Mouse (Mus musculus): ENCODE measurements around the gene Olfr352. TPM values are rescaled to one million over a fixed set of nuclear protein-coding genes. Genes with fewer than 3 reads are reported as not detected.

Olfr352 gene
- not detected in 2 replicates for polyA plus RNA-seq (2015; fragmentation: Nextera tagmentation; extraction: Ambion mirVana)

GRCm38 (mm10) chr2:36868160-36868559 lies at the start of gene Olfr352:
Olfr352 (plus strand) TSS chr2:36868460.
- Histone ChIP-seq H3K4me3 (no peak within 1 kb of the TSS), H3K27ac (replicated peaks) (no peak within 1 kb of the TSS), H3K36me3 (no peaks in the 10 kb centered on the region), H3K9me3 (no peaks in the 10 kb centered on the region), H3K4me2 (no peak within 1 kb of the TSS), H3K9ac (no peak within 1 kb of the TSS), H3K4me1 (replicated peaks) (no peaks in the 10 kb centered on the region), H3K27me3 (no peaks in the 10 kb centered on the region)
- WGBS, result 86% methylated on average over 1 of the region's 1 CpGs
- no peak for ATAC-seq (ENCODE audit: low FRiP score, low read depth)

- WGBS, result 83% methylated on average over 1 of the region's 1 CpGs
- no peak within 1 kb of the TSS for H3K4me2 ChIP-seq
- H3K27me3 ChIP-seq, result no peaks in the 10 kb centered on the region
- H3K36me3 ChIP-seq, result no peaks in the 10 kb centered on the region
- no peaks in the 10 kb centered on the region; the same call in 1 of the 2 replicates for H3K9me3 ChIP-seq
- no peak within 1 kb of the TSS for H3K4me3 ChIP-seq
- H3K4me1 ChIP-seq (replicated peaks), result no peaks in the 10 kb centered on the region
- ATAC-seq (ENCODE audit: low FRiP score, low read depth), result no peak
- no peak within 1 kb of the TSS for H3K27ac ChIP-seq (replicated peaks)
- no peak within 1 kb of the TSS for H3K9ac ChIP-seq
These were observed 22.2 kb upstream of the Olfr352 start, which contains the start of gene Olfr350 for GRCm38 (mm10) chr2:36846010-36846409. Olfr350 (plus strand) TSS chr2:36846310.

DNA sequence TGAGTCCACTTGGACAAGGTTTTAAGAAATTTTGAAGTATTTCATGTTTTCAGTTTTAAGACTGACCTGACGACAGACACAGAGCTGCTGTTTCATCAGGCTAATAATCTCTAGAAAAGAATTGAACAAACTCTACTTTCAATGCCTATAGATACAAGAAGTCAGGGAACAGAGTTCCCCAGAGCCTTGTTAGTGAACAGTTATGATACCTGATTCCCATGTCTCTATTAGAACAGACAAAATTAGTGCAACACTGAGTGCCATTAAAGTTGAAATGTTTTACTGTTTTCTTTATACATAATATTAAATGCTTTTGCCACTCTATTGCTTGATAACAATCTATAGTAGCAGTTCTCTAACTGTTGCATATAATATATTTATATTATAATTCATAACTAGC lies 5.7 kb upstream of the Olfr352 start, which contains the start of gene Olfr351:
Gene Olfr351, minus strand, starts transcription at position 101 of the 400 bp plus-strand sequence.
- H3K9me3 ChIP-seq, result no peaks in the 10 kb centered on the region
- H3K4me2 ChIP-seq, result no peak within 1 kb of the TSS
- H3K4me1 ChIP-seq (replicated peaks), result no peaks in the 10 kb centered on the region
- 90% methylated on average over 1 of the region's 1 CpGs for WGBS
- no peaks in the 10 kb centered on the region for H3K36me3 ChIP-seq
- no peak within 1 kb of the TSS for H3K4me3 ChIP-seq
- ATAC-seq (ENCODE audit: low FRiP score, low read depth), result no peak
- H3K27me3 ChIP-seq, result no peaks in the 10 kb centered on the region
- H3K27ac ChIP-seq (replicated peaks), result no peak within 1 kb of the TSS
- no peak within 1 kb of the TSS for H3K9ac ChIP-seq

DNA sequence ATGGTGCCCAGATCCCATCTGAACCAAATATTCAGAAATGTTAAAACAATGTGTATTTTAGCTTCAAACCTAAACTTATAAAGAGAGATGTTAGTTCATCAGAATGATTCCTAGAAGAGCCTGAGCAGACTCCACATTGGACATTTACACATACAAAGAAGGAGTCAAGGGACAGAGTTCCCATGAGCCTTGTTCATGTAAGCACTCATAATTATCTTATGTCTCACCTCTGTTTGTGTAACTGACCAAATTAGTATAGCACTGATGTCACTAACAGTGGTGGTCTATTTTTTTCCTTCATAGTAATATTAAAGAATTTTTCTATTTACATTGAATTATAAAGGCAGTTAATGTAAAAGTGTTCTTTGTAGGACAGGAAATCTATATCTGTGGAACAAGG lies 24.6 kb downstream of the Olfr352 start, which contains the start of gene Olfr353:
Gene Olfr353, minus strand, starts transcription at position 101 of the 400 bp plus-strand sequence.
- H3K9me3 ChIP-seq, result peaks cover 9% of the 10 kb centered on the region; the same call in 1 of the 2 replicates
- H3K4me2 ChIP-seq, result no peak within 1 kb of the TSS
- no peak within 1 kb of the TSS for H3K9ac ChIP-seq
- no peaks in the 10 kb centered on the region for H3K4me1 ChIP-seq (replicated peaks)
- H3K27me3 ChIP-seq, result no peaks in the 10 kb centered on the region
- H3K27ac ChIP-seq (replicated peaks), result no peak within 1 kb of the TSS
- no peak within 1 kb of the TSS for H3K4me3 ChIP-seq
- H3K36me3 ChIP-seq, result no peaks in the 10 kb centered on the region
- no peak for ATAC-seq (ENCODE audit: low FRiP score, low read depth)

DNA sequence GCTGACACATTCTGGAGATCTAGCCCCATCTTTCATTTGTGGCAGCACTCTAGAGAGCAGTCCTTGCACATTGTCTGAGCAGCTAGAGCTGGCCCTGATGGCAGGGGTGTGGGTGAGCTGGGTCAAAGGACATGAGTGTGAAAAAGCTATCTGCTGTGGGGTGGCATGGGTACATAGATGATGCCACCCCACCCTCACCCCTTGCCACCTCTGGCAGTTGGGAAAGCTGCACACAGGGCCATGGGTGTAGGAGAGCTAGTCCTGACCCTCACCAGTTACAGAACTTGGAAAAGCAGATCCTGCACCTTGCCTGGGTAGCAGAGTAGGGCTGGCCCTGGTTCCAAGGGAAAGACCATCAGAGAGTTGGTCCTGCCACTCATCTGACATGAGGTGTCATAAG lies 28.9 kb downstream of the Olfr352 start:
- Histone ChIP-seq H3K4me1 (replicated peaks) (no peaks in the 10 kb centered on the region), H3K27ac (replicated peaks) (no peak overlapping the region), H3K4me3 (no peak overlapping the region), H3K4me2 (no peak overlapping the region), H3K9me3 (peaks cover 3% of the 10 kb centered on the region; the same call in 1 of the 2 replicates), H3K27me3 (no peaks in the 10 kb centered on the region), H3K9ac (no peak overlapping the region), H3K36me3 (no peaks in the 10 kb centered on the region)
- ATAC-seq (ENCODE audit: low FRiP score, low read depth), result no peak

- no peaks in the 10 kb centered on the region for H3K4me1 ChIP-seq (replicated peaks)
- H3K9me3 ChIP-seq, result no peaks in the 10 kb centered on the region; the same call in 1 of the 2 replicates
- no peak within 1 kb of the TSS for H3K27ac ChIP-seq (replicated peaks)
- no peak within 1 kb of the TSS for H3K4me2 ChIP-seq
- no peak within 1 kb of the TSS for H3K4me3 ChIP-seq
- ATAC-seq (ENCODE audit: low FRiP score, low read depth), result no peak
- no peak within 1 kb of the TSS for H3K9ac ChIP-seq
- no peaks in the 10 kb centered on the region for H3K27me3 ChIP-seq
- H3K36me3 ChIP-seq, result no peaks in the 10 kb centered on the region
These were observed 37.1 kb downstream of the Olfr352 start, which contains the start of gene Olfr354 for GRCm38 (mm10) chr2:36905380-36905779. Olfr354 (plus strand) TSS chr2:36905680.

Other genes with a start within 250 kb of the Olfr352 start
- not detected in 2 replicates for gene Olfr345, start 228.4 kb upstream of the Olfr352 start, polyA plus RNA-seq (2015; fragmentation: Nextera tagmentation; extraction: Ambion mirVana)
- gene Olfr346, start 182.7 kb upstream of the Olfr352 start, polyA plus RNA-seq (2015; fragmentation: Nextera tagmentation; extraction: Ambion mirVana), result not detected in 2 replicates
- gene Olfr347, start 136.6 kb upstream of the Olfr352 start, polyA plus RNA-seq (2015; fragmentation: Nextera tagmentation; extraction: Ambion mirVana), result not detected in 2 replicates
- gene Olfr348, start 84.2 kb upstream of the Olfr352 start, polyA plus RNA-seq (2015; fragmentation: Nextera tagmentation; extraction: Ambion mirVana), result not detected in 2 replicates
- gene Olfr50, start 77.9 kb upstream of the Olfr352 start, polyA plus RNA-seq (2015; fragmentation: Nextera tagmentation; extraction: Ambion mirVana), result not detected in 2 replicates
- not detected in 2 replicates for gene Olfr3, start 51.4 kb upstream of the Olfr352 start, polyA plus RNA-seq (2015; fragmentation: Nextera tagmentation; extraction: Ambion mirVana)
- gene Olfr350, start 22.1 kb upstream of the Olfr352 start, polyA plus RNA-seq (2015; fragmentation: Nextera tagmentation; extraction: Ambion mirVana), result not detected in 2 replicates
- gene Olfr351, start 5.8 kb upstream of the Olfr352 start, polyA plus RNA-seq (2015; fragmentation: Nextera tagmentation; extraction: Ambion mirVana), result not detected in 2 replicates
- not detected in 2 replicates for gene Olfr353, start 24.5 kb downstream of the Olfr352 start, polyA plus RNA-seq (2015; fragmentation: Nextera tagmentation; extraction: Ambion mirVana)
- not detected in 2 replicates for gene Olfr354, start 37.2 kb downstream of the Olfr352 start, polyA plus RNA-seq (2015; fragmentation: Nextera tagmentation; extraction: Ambion mirVana)
- gene Olfr355, start 60.4 kb downstream of the Olfr352 start, polyA plus RNA-seq (2015; fragmentation: Nextera tagmentation; extraction: Ambion mirVana), result not detected in 2 replicates
- gene Olfr356, start 68.7 kb downstream of the Olfr352 start, polyA plus RNA-seq (2015; fragmentation: Nextera tagmentation; extraction: Ambion mirVana), result not detected in 2 replicates
- not detected in 2 replicates for gene Olfr357, start 125.4 kb downstream of the Olfr352 start, polyA plus RNA-seq (2015; fragmentation: Nextera tagmentation; extraction: Ambion mirVana)
- gene Olfr358, start 140.9 kb downstream of the Olfr352 start, polyA plus RNA-seq (2015; fragmentation: Nextera tagmentation; extraction: Ambion mirVana), result not detected in 2 replicates
- not detected in 2 replicates for gene Olfr360, start 197.3 kb downstream of the Olfr352 start, polyA plus RNA-seq (2015; fragmentation: Nextera tagmentation; extraction: Ambion mirVana)
- gene Olfr361, start 220.8 kb downstream of the Olfr352 start, polyA plus RNA-seq (2015; fragmentation: Nextera tagmentation; extraction: Ambion mirVana), result not detected in 2 replicates
- not detected in 2 replicates for gene Olfr362, start 249.4 kb downstream of the Olfr352 start, polyA plus RNA-seq (2015; fragmentation: Nextera tagmentation; extraction: Ambion mirVana)